Mouse (Mus musculus) kidney, adult 2 months (tissue): ENCODE results near the gene Acat2.
"Not testable (repeated sequence)": the region's sequence is repeated elsewhere in the genome, so short reads cannot be mapped to it uniquely, and the experiment has no call there.

ENCODE experiments used
- CTCF ChIP-seq: fragments of 200-500 bp; conservative IDR thresholded peaks from 2 replicates; pipeline ENCODE4 v1.5.1; 2011; ENCODE audit warnings: low read depth, mild to moderate bottlenecking, control low read depth, low read length, moderate library complexity, mixed read lengths; ENCODE audit not compliant: insufficient read depth, insufficient read length
- POLR2A ChIP-seq: fragments of 200-500 bp; IDR thresholded peaks from one replicate; pipeline ENCODE4 v1.6.1; 2011; ENCODE audit warnings: low read depth, low read length, control low read depth

GRCm38 (mm10) chr17:13002243-13002642, 41.7 kb upstream of the Acat2 start:
- not testable (repeated sequence) for TF ChIP-seq CTCF, POLR2A
